Mouse (Mus musculus) thymus, adult 2 months (tissue): ENCODE measurements at regions not wholly inside any gene's neighbourhood (a gene's known extent, or its start where the extent isn't known, plus 50 kb on each side); places are given as distances from the start of the nearest gene placed in this dataset.

Experiments
- DNase-seq: peaks from one replicate; pipeline ENCODE4 v3.0.0; 2021
- H3K27ac ChIP-seq: fragments of 200-500 bp; 2 replicates; pipeline ENCODE4 v1.5.1; 2012; ENCODE audit warnings: low read length, control low read depth; ENCODE audit not compliant: control insufficient read depth, insufficient read depth
- H3K27me3 ChIP-seq: fragments of 200-500 bp; 2 replicates; pipeline ENCODE4 v1.6.1; 2012; ENCODE audit warnings: mild to moderate bottlenecking, low read length, moderate library complexity, mixed read lengths; ENCODE audit not compliant: control insufficient read depth, insufficient read depth
- H3K36me3 ChIP-seq: fragments of 200-500 bp; 2 replicates; pipeline ENCODE4 v1.6.1; 2012; ENCODE audit warnings: mild to moderate bottlenecking, low read length, moderate library complexity; ENCODE audit not compliant: control insufficient read depth, insufficient read depth
- H3K4me1 ChIP-seq: fragments of 200-500 bp; replicated peaks from 2 replicates; pipeline ENCODE4 v1.6.1; 2012; ENCODE audit warnings: low read length; ENCODE audit not compliant: control insufficient read depth, insufficient read depth
- H3K4me3 ChIP-seq: fragments of 200-500 bp; 2 replicates; pipeline ENCODE4 v1.5.1; 2012; ENCODE audit warnings: mild to moderate bottlenecking, low read length, control low read depth, moderate library complexity; ENCODE audit not compliant: control insufficient read depth, insufficient read depth
- CTCF ChIP-seq: fragments of 200-500 bp; IDR thresholded peaks from 2 replicates; pipeline ENCODE4 v1.5.1; 2012; ENCODE audit warnings: mild to moderate bottlenecking, control low read depth, low read length, moderate library complexity, borderline replicate concordance; ENCODE audit not compliant: control insufficient read depth, poor library complexity, insufficient read depth; ENCODE audit errors: extremely low read depth
- POLR2A ChIP-seq: fragments of 200-500 bp; IDR thresholded peaks from 2 replicates; pipeline ENCODE4 v1.6.1; 2012; ENCODE audit warnings: mild to moderate bottlenecking, low read length, control low read depth, moderate library complexity; ENCODE audit not compliant: control insufficient read depth, poor library complexity, insufficient read depth; ENCODE audit errors: extremely low read depth
- WGBS: fragments of 180-500 bp; shearing (Covaris S2); methylation state at CpG from one replicate; pipeline ENCODE4 v1.1.7; 2018; 5-methylcytosine and 5-hydroxymethylcytosine counted together

GRCm38 (mm10) chr13:112024667-112025585 lies 216.1 kb upstream of the Map3k1 start:
- Histone ChIP-seq H3K4me3 (no peak overlapping the region), H3K36me3 (no peaks in the 10 kb centered on the region), H3K27me3 (no peaks in the 10 kb centered on the region), H3K27ac (no peak overlapping the region), H3K4me1 (0 out of 2 replicates have a peak, but pooled peaks cover 3% of the 10 kb centered on the region)
- 92% methylated on average over 15 of the region's 15 CpGs for WGBS
- no peak for DNase-seq
- TF ChIP-seq CTCF (no peak), POLR2A (no peak)

- WGBS, result 93% methylated on average over 5 of the region's 5 CpGs
- H3K4me3 ChIP-seq, result no peak overlapping the region
- DNase-seq, result no peak
- TF ChIP-seq POLR2A (no peak), CTCF (no peak)
- H3K36me3 ChIP-seq, result no peaks in the 10 kb centered on the region
- 0 out of 2 replicates have a peak, but pooled peaks cover 3% of the 10 kb centered on the region for H3K4me1 ChIP-seq
- no peak overlapping the region for H3K27ac ChIP-seq
- no peaks in the 10 kb centered on the region for H3K27me3 ChIP-seq
Measured at GRCm38 (mm10) chr13:112025586-112025950, 216.8 kb upstream of the Map3k1 start.

GRCm38 (mm10) chr13:112027736-112028135 lies 218.9 kb upstream of the Map3k1 start:
- H3K27ac ChIP-seq, result no peak overlapping the region
- H3K36me3 ChIP-seq, result no peaks in the 10 kb centered on the region
- no peak overlapping the region for H3K4me3 ChIP-seq
- H3K27me3 ChIP-seq, result no peaks in the 10 kb centered on the region
- WGBS, result 96% methylated on average over 5 of the region's 5 CpGs
- DNase-seq, result no peak
- no peak for TF ChIP-seq POLR2A
- H3K4me1 ChIP-seq, result 0 out of 2 replicates have a peak, but pooled peaks cover 3% of the 10 kb centered on the region

GRCm38 (mm10) chr13:112031061-112031460 lies 222.3 kb upstream of the Map3k1 start:
- Histone ChIP-seq H3K4me1 (no peaks in the 10 kb centered on the region), H3K36me3 (no peaks in the 10 kb centered on the region), H3K27me3 (no peaks in the 10 kb centered on the region), H3K27ac (no peak overlapping the region), H3K4me3 (no peak overlapping the region)
- no peak for TF ChIP-seq POLR2A
- TF ChIP-seq CTCF, result no peak
- DNase-seq, result no peak
- WGBS, result 95% methylated on average over 11 of the region's 11 CpGs

- TF ChIP-seq POLR2A (no peak), CTCF (no peak)
- WGBS, result 97% methylated on average over 24 of the region's 24 CpGs
- no peaks in the 10 kb centered on the region for H3K4me1 ChIP-seq
- no peak for DNase-seq
- no peak overlapping the region for H3K4me3 ChIP-seq
- no peaks in the 10 kb centered on the region for H3K27me3 ChIP-seq
- H3K36me3 ChIP-seq, result no peaks in the 10 kb centered on the region
- no peak overlapping the region for H3K27ac ChIP-seq
Measured at GRCm38 (mm10) chr13:112031631-112032320, 223.0 kb upstream of the Map3k1 start.

GRCm38 (mm10) chr13:112037731-112038380 lies 229.1 kb upstream of the Map3k1 start:
- 92% methylated on average over 8 of the region's 8 CpGs for WGBS
- Histone ChIP-seq H3K4me1 (no peaks in the 10 kb centered on the region), H3K27me3 (no peaks in the 10 kb centered on the region), H3K27ac (no peak overlapping the region), H3K4me3 (no peak overlapping the region), H3K36me3 (no peaks in the 10 kb centered on the region)
- TF ChIP-seq POLR2A (no peak), CTCF (no peak)
- no peak for DNase-seq
